Mouse (Mus musculus): ENCODE measurements around the gene Bag1.

DNA sequence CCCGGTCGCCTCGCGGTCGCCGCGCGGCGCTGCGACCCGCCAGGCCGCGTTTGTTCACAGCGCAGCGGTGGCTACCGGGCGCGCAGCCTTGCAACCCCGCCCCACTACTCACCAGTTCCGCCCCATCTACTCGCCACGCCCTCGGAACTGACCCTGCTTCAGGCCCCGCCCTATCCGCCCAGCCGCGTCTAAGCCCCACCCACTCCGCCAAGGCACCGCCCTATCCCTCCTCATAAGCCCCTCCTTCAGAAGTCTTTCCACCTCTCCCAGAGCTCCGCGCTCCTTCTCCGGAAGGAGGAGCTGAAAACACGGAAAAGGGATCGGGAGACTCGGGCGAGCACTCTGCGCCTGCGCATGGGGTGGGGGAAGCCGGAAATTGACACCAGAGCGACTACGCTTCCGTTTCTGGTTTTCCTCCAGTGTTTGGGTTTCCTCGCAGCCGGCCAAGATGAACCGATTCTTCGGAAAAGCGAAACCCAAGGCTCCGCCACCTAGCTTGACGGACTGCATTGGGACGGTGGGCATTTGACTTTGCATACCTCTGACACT is at the start of gene Bag1, which contains the start of gene Chmp5:
- TF ChIP-seq CTCF (IDR thresholded peaks at IDR 0.05; ENCODE audit: extremely low read depth, insufficient read length, insufficient replicate concordance, low read depth, low read length): peak; percentile 1; the same call in 1 of the 2 replicates
- TF ChIP-seq POLR2A (IDR thresholded peaks at IDR 0.05; ENCODE audit: low read depth, low read length): peak; percentile 65
